Mouse (Mus musculus): ENCODE data around the gene Tmem150c. TPM values are rescaled to one million over a fixed set of nuclear protein-coding genes. Genes with fewer than 3 reads are reported as not detected.
A peak's percentile ranks its signal among the peaks of the same experiment; 100 is the strongest.

The Tmem150c gene
- total RNA-seq, 2 experiments from 2014 or later: 1.2 to 1.3 TPM

DNA sequence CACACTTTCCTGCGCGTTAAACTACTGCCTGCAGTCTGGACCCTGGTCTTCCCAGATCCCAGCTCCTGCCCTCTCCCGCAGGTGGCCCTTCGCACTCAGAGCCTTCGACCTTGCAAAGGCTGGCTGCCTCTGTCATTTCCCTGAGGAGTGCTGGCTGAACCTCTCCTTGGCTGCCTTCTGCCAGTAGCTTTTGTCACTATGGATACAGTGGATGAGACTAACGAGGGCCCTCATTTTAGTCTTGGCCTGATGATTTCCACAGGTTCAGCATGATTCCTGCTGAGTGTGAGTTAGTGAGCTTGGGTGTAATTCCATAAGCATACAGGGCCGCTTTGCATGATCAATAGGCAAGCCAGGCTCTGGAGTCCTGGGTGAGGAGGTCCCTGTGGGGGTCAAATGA is 16.0 kb upstream of the Tmem150c start:
- no peak for DNase-seq
- intact Hi-C loops (cut with DNase I): no loop called here

- intact Hi-C loops (cut with DNase I): no loop called here
- DNase-seq: no peak
These were observed 12.5 kb upstream of the Tmem150c start for GRCm38 (mm10) chr5:100172104-100172503.

GRCm38 (mm10) chr5:100166591-100167491 is 7.2 kb upstream of the Tmem150c start:
- intact Hi-C loops (cut with DNase I): loop anchor here (5.0 kb wide), 1 partner anchor 75 kb away; no protein-coding TSS in a partner anchor
- peak in 1 of 2 experiments; percentile 17 for DNase-seq

DNA sequence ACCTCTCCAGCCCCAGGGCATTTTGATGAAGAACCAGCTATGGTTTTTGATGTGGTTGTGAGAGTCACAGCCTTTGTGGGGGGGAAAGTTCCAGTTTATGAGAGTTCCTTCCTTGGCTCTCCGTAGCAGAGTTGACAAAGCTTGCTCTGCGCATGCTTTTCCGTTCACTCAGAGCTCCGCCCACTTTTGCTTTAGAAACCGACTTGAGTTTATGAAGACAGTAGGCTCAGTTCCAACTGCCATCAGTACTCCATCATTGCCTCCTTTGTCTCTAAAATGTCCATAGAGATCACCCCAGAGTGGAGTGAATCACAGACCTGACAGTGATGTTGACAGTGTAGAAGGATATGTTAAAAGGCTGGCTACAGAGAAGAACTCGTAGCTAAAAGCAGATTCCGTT is 3.8 kb upstream of the Tmem150c start:
- no peak for DNase-seq
- intact Hi-C loops (cut with DNase I): no loop called here

GRCm38 (mm10) chr5:100162857-100163256 is 3.2 kb upstream of the Tmem150c start:
- intact Hi-C loops (cut with DNase I): no loop called here
- DNase-seq: no peak

- DNase-seq: no peak
- intact Hi-C loops (cut with DNase I): no loop called here
These were observed 2.4 kb upstream of the Tmem150c start for GRCm38 (mm10) chr5:100162053-100162452.

GRCm38 (mm10) chr5:100158791-100159637 is 594 bp downstream of the Tmem150c start:
- intact Hi-C loops (cut with DNase I): loop anchor here (5.0 kb wide), 1 partner anchor 82 kb away; no protein-coding TSS in a partner anchor
- DNase-seq: peak in 1 of 2 experiments; percentile 16

GRCm38 (mm10) chr5:100158301-100158700 is 1.3 kb downstream of the Tmem150c start:
- no peak for DNase-seq
- intact Hi-C loops (cut with DNase I): loop anchor here (5.0 kb wide), 1 partner anchor 81 kb away; no protein-coding TSS in a partner anchor

DNA sequence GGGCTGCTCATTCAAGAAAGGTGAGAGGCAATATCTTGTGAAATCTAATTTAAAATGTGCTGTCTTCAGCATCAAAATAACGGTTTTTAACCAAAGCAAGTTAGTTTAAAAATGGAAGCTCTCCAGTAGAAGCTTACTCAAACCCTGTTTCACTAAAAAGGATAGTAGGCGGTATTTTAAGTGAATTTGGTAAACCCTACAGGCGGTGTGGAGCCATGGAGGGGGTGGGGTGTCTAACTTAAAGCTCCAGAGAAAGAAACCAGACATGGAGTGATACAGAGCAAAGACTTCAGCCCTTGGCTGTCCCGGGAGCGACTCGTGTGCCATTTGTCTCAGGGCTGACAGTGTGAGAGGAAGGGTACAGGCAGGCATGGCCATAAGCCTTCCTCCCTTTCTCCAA is 4.0 kb downstream of the Tmem150c start:
- DNase-seq: no peak
- intact Hi-C loops (cut with DNase I): loop anchor here (5.0 kb wide), 1 partner anchor 78 kb away; no protein-coding TSS in a partner anchor

DNA sequence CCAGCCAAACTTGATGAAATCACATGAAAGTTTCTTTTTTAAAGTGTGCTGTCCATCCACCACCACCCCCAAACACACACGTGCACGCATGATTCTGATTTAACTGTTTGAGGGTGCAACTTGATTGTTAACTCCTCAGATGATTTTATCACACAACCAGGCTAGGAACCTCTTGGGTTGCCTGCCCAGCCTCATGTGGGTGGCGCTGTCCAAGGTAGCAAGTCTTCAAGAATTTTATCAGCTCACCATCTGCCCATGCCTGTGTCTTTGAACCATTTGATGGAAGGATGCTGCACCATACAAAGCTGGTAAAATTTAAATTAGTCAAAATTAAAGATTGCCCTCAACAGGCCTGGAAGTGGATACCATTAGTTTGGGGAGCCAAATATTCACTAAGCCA is 9.6 kb downstream of the Tmem150c start:
- no peak for DNase-seq

GRCm38 (mm10) chr5:100144836-100145235 is 14.8 kb downstream of the Tmem150c start:
- DNase-seq: no peak

More for the DNA sequence above, 9.6 kb downstream of the Tmem150c start:
- intact Hi-C loops (cut with DNase I): no loop called here

GRCm38 (mm10) chr5:100127283-100127682 is 32.3 kb downstream of the Tmem150c start:
- DNase-seq: no peak
- intact Hi-C loops (cut with DNase I): no loop called here

More at GRCm38 (mm10) chr5:100144836-100145235, 14.8 kb downstream of the Tmem150c start:
- intact Hi-C loops (cut with DNase I): no loop called here

DNA sequence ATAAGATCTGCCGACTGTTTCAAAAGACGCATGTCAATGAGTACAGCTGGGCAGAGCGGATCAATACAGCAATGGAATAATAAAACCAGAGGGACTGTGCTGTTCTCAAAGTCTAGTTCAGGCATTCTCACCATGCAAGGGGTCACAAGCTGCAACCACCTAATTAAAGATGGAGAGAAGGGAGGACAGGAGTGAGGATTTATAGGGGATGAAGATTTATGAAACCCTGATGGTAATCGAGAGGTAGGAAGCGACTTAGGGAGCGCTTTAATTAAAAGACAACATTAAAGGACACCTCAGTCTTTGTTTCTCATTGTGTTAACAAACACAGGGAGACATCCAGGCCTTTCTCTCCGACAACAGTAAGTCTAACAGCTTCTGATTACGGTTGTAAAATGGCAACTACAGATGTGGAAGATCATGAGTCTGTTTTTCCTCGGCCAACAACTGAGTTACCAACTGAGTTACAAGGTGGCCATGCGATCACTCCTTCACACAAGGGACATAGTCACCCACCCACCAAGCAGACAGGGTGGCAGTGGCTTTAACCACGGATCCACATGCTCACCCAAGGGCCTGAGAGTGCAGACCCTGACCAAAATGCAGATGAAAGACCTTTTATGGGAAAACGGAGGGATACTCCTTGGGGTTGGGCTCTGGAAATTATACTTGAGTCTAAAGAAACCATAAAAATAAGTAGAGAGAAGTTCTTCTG is 34.0 kb downstream of the Tmem150c start:
- no peak for DNase-seq
- intact Hi-C loops (cut with DNase I): no loop called here

DNA sequence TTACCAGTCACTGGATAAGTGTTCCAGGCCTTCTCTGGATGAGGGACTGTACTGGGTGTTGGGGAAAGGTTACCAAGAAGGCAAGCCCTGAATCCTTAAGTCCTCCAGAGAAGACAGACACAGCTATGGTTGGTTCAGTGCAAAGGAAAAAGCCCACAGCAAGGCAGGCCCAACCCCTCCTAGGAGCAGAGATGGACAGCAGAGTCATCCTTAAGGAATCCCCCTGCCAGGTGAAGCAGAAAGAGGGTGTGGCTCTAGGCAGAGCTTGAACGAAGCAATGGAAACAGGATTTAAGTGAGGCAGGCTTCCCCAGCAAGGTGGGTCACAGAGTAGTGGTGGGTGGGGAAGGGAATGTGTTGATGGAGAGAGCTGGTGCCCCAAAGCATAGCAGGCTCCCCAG is 35.1 kb downstream of the Tmem150c start:
- intact Hi-C loops (cut with DNase I): no loop called here
- DNase-seq: no peak

DNA sequence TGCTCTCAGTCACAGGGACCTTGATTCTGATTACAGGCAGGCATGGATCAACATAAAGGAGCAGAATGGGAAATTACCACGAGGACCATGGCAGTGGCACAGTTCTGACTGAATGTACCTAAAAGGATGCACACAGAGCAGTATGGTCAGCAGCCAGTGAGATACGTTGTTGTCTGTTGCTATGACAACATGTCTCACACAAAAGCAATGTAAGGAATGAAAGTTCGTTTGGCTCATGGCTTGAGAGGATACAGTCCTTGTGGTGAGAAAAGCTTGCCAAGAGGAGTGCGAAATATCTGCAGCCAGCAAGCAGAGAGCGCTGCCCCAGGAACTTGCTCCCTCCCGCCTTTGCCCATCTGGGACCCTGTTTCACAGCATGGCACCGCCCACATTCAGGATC is 36.3 kb downstream of the Tmem150c start:
- DNase-seq: no peak
- intact Hi-C loops (cut with DNase I): no loop called here

- intact Hi-C loops (cut with DNase I): no loop called here
- DNase-seq: no peak
These were observed 38.4 kb downstream of the Tmem150c start for GRCm38 (mm10) chr5:100121170-100121569.

DNA sequence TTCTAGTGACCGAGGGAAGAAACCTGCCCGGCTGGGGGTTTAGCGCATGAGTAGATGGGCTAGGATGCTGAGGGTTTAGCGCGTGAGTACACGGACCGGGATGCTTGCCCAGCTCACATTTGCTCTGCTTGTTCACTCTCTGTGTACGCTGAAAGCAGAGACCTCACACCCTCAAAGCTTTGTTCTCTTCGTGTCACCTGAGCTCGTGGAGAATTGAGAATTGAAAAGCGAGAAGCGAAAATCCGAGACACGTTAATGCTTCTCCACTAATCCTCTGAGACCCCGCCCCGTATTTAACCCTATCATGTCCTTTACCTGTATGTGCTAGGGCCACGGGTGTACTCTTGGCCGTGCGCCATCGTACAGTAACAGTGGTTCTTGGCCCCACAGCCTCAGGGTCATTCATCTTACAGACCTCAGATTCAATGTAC is 38.9 kb downstream of the Tmem150c start:
- intact Hi-C loops (cut with DNase I): no loop called here
- no peak for DNase-seq

GRCm38 (mm10) chr5:100119331-100119730 is 40.3 kb downstream of the Tmem150c start:
- no peak for DNase-seq
- intact Hi-C loops (cut with DNase I): no loop called here

DNA sequence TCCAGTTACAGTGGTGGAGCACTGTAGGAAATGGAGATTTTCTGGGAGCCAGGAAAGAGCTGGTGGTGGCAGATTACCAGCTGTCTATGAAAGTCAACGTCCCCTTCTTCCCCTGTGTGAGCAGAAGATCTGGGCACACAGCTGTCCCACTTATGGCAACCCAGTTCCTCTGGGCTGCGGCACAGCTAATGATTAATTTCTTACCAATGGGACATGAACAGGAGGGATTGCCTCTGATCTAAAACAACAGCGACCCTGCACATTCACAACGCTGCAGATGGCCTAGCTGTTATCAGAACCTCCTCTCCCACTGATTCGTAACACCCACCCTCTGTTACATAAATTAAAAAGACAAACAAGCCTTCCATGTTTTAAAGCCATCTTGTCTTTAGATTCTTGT is 46.2 kb downstream of the Tmem150c start:
- DNase-seq: no peak
- intact Hi-C loops (cut with DNase I): no loop called here

- intact Hi-C loops (cut with DNase I): no loop called here
- DNase-seq: no peak
These were observed 49.0 kb downstream of the Tmem150c start for GRCm38 (mm10) chr5:100110581-100110980.

Data from gastrocnemius, postnatal 36 days (tissue).